Mouse (Mus musculus) olfactory bulb, adult 2 months (tissue): ENCODE results near the gene Dlgap1. TPM values are rescaled to one million over a fixed set of nuclear protein-coding genes. Genes with fewer than 3 reads are reported as not detected.

Experiments
- H3K27ac ChIP-seq: fragments of 200-500 bp; 2 replicates; pipeline ENCODE4 v1.5.1; 2012; ENCODE audit warnings: low read depth, low read length; ENCODE audit not compliant: insufficient read depth
- H3K4me1 ChIP-seq: fragments of 200-500 bp; 2 replicates; pipeline ENCODE4 v1.6.1; 2012; ENCODE audit warnings: low read length; ENCODE audit not compliant: control insufficient read depth, insufficient read depth
- H3K4me3 ChIP-seq: fragments of 200-500 bp; 2 replicates; pipeline ENCODE4 v1.5.1; 2012; ENCODE audit warnings: mild to moderate bottlenecking, low read depth, low read length, moderate library complexity; ENCODE audit not compliant: insufficient read depth
- CTCF ChIP-seq: fragments of 200-500 bp; IDR thresholded peaks from 2 replicates; pipeline ENCODE4 v1.5.1; 2012; ENCODE audit warnings: low read depth, mild to moderate bottlenecking, low read length, moderate library complexity; ENCODE audit not compliant: insufficient read depth
- POLR2A ChIP-seq: fragments of 200-500 bp; IDR thresholded peaks from 2 replicates; pipeline ENCODE4 v1.6.1; 2012; ENCODE audit warnings: mild to moderate bottlenecking, low read depth, low read length, moderate library complexity; ENCODE audit not compliant: insufficient read depth
- WGBS: fragments of 180-500 bp; shearing (Covaris S2); methylation state at CpG from one replicate; pipeline ENCODE4 v1.1.7; 2018; 5-methylcytosine and 5-hydroxymethylcytosine counted together
- polyA plus RNA-seq: library from polyadenylated mRNA; stranded (reverse); fragments of >200 nt; gene quantifications from 2 replicates; pipeline ENCODE4 v1.2.4, GENCODE M21; 2012; ENCODE audit warnings: low replicate concordance; ENCODE audit not compliant: missing spikeins, insufficient read depth, insufficient read length

Dlgap1 gene
- polyA plus RNA-seq, 1 experiment = 117 TPM

GRCm38 (mm10) chr17:70369124-70369523, 400.3 kb downstream of the Dlgap1 start:
- no peak overlapping the region for H3K27ac ChIP-seq
- H3K4me1 ChIP-seq = no peaks in the 10 kb centered on the region
- TF ChIP-seq CTCF (no peak), POLR2A (no peak)
- H3K4me3 ChIP-seq = no peak overlapping the region
- WGBS = 78% methylated on average over 3 of the region's 3 CpGs

- WGBS = 63% methylated on average over 4 of the region's 4 CpGs
- TF ChIP-seq CTCF (no peak), POLR2A (no peak)
- Histone ChIP-seq H3K4me3 (no peak overlapping the region), H3K27ac (no peak overlapping the region), H3K4me1 (no peaks in the 10 kb centered on the region; the same call in 1 of the 2 replicates)
These were observed 408.1 kb downstream of the Dlgap1 start for GRCm38 (mm10) chr17:70377020-70377419.

GRCm38 (mm10) chr17:70388447-70388846, 419.6 kb downstream of the Dlgap1 start:
- TF ChIP-seq CTCF (no peak), POLR2A (no peak)
- Histone ChIP-seq H3K27ac (0 out of 2 replicates have a peak overlapping the region, but pooled peaks have one; percentile 51), H3K4me3 (no peak overlapping the region), H3K4me1 (0 out of 2 replicates have a peak, but pooled peaks cover 5% of the 10 kb centered on the region)
- 22% methylated on average over 1 of the region's 1 CpGs for whole genome bisulfite sequencing

GRCm38 (mm10) chr17:70397220-70397619, 428.3 kb downstream of the Dlgap1 start:
- Histone ChIP-seq H3K4me3 (no peak overlapping the region), H3K4me1 (peaks cover 10% of the 10 kb centered on the region), H3K27ac (peak overlapping the region; percentile 77)
- TF ChIP-seq CTCF = no peak
- no peak for TF ChIP-seq POLR2A
- WGBS = 7% methylated on average over 3 of the region's 3 CpGs

- no peak for TF ChIP-seq CTCF
- no peak for TF ChIP-seq POLR2A
- Histone ChIP-seq H3K4me1 (peaks cover 10% of the 10 kb centered on the region), H3K4me3 (no peak overlapping the region), H3K27ac (peak overlapping the region; percentile 85)
- WGBS = 21% methylated on average over 8 of the region's 8 CpGs
These were observed 428.8 kb downstream of the Dlgap1 start for GRCm38 (mm10) chr17:70397708-70398107.

GRCm38 (mm10) chr17:70401909-70402308, 433.0 kb downstream of the Dlgap1 start:
- H3K4me1 ChIP-seq = peaks cover 6% of the 10 kb centered on the region
- no peak overlapping the region for H3K4me3 ChIP-seq
- H3K27ac ChIP-seq = no peak overlapping the region
- WGBS = 80% methylated on average over 2 of the region's 2 CpGs
- TF ChIP-seq CTCF = no peak
- TF ChIP-seq POLR2A = no peak

GRCm38 (mm10) chr17:70403750-70404149, 434.9 kb downstream of the Dlgap1 start:
- no peak overlapping the region for H3K4me3 ChIP-seq
- H3K4me1 ChIP-seq = peaks cover 3% of the 10 kb centered on the region
- TF ChIP-seq POLR2A = no peak
- TF ChIP-seq CTCF = no peak
- H3K27ac ChIP-seq = no peak overlapping the region
- WGBS = 47% methylated on average over 10 of the region's 10 CpGs

- no peak overlapping the region for H3K4me3 ChIP-seq
- no peak for TF ChIP-seq CTCF
- TF ChIP-seq POLR2A = no peak
- no peaks in the 10 kb centered on the region for H3K4me1 ChIP-seq
- H3K27ac ChIP-seq = no peak overlapping the region
- 40% methylated on average over 3 of the region's 3 CpGs for WGBS
These were observed 445.3 kb downstream of the Dlgap1 start for GRCm38 (mm10) chr17:70414202-70414601.

- Histone ChIP-seq H3K27ac (peak overlapping the region; percentile 78; the same call in 1 of the 2 replicates), H3K4me1 (peaks cover 5% of the 10 kb centered on the region), H3K4me3 (no peak overlapping the region)
- WGBS = 48% methylated on average over 9 of the region's 9 CpGs
- TF ChIP-seq POLR2A = no peak
These were observed 459.0 kb downstream of the Dlgap1 start for GRCm38 (mm10) chr17:70427866-70428265.
